Mouse (Mus musculus): ENCODE results near the gene Tas2r114. TPM values are rescaled to one million over a fixed set of nuclear protein-coding genes. Genes with fewer than 3 reads are reported as not detected.

Tas2r114 gene
- not detected for total RNA-seq (2021)
- long read RNA-seq, experiment 1 = 0 reads
- long read RNA-seq, experiment 2 = 0 reads

DNA sequence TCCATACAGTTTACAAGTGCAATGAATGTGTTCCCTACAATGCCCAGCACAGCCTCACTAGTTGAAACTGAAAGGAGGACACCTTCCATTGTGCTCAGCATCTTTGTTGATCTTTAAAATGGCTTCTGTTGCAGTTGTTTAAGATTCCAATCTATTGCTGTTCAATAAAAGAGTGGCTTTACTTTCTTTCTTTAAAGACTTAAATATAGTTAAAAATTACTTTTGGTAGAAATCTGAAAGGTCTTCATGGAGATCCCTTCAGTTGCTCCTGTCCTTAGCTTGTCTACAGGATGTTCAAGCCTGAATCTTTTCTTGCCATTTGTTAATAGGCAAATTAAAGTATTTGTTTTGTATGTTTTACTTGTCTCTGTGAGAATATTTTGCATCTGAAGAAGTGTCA lies at the start of gene Tas2r114:
TSS of gene Tas2r114 (minus strand) at position 101 of the 400 bp plus-strand sequence.
- no peak for TF ChIP-seq CTCF (IDR thresholded peaks at IDR 0.05)
- DNase-seq (ENCODE audit: extremely low spot score in 1 of 2, low spot score in 2 of 2) = no peak
- Histone ChIP-seq H3K4me3 (no peak within 1 kb of the TSS), H3K27ac (no peak within 1 kb of the TSS)
- intact Hi-C loops (cut with DNase I) = no loop called here

DNA sequence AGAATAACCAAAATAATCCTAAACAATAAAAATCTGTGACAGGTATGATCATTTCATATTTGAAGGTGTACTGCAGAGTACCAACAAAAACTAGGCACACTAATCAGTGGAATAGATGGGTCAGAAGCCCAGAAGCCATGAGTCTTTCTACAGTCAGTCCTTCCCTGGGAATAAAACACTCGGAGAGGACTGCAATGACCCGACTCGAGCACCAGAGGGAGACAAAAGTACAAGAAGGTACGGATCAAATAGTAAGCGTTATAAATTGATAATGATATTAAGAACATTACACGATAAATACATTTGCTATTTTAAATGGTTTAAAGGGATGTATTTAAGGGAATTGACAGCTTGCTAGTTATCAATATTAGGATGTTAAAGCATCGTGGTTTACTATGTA lies 22.9 kb upstream of the Tas2r114 start:
- Histone ChIP-seq H3K4me3 (no peak overlapping the region), H3K27ac (no peak overlapping the region)
- intact Hi-C loops (cut with DNase I) = no loop called here
- no peak for TF ChIP-seq CTCF (IDR thresholded peaks at IDR 0.05)
- DNase-seq (ENCODE audit: extremely low spot score in 1 of 2, low spot score in 2 of 2) = no peak

DNA sequence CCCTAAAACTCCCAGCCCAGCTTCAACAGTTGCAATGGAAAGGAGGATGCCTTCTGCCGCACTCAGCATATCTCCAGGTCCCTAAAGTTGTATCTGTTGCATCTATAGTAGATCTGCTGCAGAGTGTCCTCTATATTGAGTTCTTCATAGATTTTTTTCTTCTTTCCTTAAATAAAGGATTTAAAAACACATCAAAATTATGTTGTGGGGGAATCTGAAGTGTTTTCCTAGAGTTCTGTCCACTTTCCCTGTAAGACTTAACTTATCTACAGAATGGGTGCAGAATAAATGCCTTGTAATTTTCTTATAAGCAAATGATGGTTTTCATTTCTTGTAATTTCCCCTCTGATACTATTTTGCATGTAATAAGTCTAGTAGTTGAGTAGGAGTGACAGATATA lies 2.5 kb downstream of the Tas2r114 start, which contains the start of gene Tas2r105:
TSS of gene Tas2r105 (minus strand) at position 101 of the 400 bp plus-strand sequence.
- H3K4me3 ChIP-seq = no peak within 1 kb of the TSS
- DNase-seq (ENCODE audit: extremely low spot score in 1 of 2, low spot score in 2 of 2) = no peak
- TF ChIP-seq CTCF (IDR thresholded peaks at IDR 0.05) = no peak
- H3K27ac ChIP-seq = no peak within 1 kb of the TSS
- intact Hi-C loops (cut with DNase I) = no loop called here

DNA sequence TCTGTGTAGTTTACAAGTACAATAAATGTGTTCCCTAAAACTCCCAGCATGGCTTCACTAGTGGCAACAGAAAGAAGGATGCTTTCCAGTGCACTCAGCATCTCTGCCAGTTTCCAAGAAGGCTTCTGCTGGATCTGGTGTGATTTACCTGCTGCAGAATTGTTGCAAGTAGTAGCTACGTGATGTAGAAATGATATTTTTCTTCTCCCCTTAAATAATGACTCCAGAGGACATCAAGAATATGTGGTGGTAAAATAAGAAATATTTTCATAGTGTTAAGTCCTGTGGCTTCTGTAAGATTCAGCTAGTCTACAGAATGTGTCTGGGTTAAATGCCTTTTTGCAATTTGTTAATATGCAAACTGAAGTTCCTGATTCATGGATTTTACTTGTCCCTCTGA lies 4.2 kb downstream of the Tas2r114 start, which contains the start of gene Tas2r104:
TSS of gene Tas2r104 (minus strand) at position 101 of the 400 bp plus-strand sequence.
- H3K4me3 ChIP-seq = no peak within 1 kb of the TSS
- H3K27ac ChIP-seq = no peak within 1 kb of the TSS
- TF ChIP-seq CTCF (IDR thresholded peaks at IDR 0.05) = no peak
- intact Hi-C loops (cut with DNase I) = no loop called here
- DNase-seq (ENCODE audit: extremely low spot score in 1 of 2, low spot score in 2 of 2) = no peak

DNA sequence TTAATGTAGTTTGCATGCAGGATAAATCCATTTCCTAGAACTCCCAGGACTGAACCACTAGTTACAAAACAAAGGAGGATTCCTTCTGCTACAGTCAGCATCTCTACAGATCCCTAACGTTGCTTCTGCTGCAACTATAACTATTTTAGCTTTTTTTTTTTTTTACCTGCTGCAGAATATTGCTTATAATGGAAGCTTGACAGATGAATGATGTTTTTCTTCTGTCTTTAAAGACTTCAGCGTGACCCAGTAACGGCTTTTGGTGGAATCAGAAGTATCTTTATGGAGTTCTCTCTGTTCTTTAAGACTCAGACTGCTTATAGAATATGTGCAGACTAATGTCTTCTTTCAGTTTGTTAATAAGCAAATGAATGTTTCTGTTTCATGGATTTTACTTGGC lies 11.1 kb downstream of the Tas2r114 start, which contains the start of gene Tas2r106:
TSS of gene Tas2r106 (minus strand) at position 101 of the 400 bp plus-strand sequence.
- no peak for DNase-seq (ENCODE audit: extremely low spot score in 1 of 2, low spot score in 2 of 2)
- Histone ChIP-seq H3K4me3 (no peak within 1 kb of the TSS), H3K27ac (no peak within 1 kb of the TSS)
- intact Hi-C loops (cut with DNase I) = no loop called here
- TF ChIP-seq CTCF (IDR thresholded peaks at IDR 0.05) = no peak

DNA sequence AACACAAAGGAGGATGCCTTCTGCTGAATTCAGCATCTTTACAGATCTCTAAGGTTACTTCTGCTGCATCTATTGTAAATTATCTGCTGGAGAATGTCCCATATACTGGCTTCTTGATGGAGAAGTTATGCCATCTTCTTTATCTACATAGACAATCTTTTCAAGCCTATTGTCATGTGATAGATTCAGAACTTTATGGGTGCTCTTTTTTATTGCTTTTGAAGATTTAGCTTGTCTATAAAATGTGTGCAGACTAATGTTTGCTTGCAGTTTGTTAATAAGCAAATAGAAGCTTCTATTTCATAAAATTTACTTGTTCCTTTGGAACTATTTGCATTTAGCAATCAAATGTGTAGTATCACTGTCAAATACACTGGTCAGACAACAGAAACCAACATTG lies 29.8 kb downstream of the Tas2r114 start, which contains the start of gene Tas2r107:
TSS of gene Tas2r107 (minus strand) at position 101 of the 400 bp plus-strand sequence.
- H3K4me3 ChIP-seq = no peak within 1 kb of the TSS
- no peak for DNase-seq (ENCODE audit: extremely low spot score in 1 of 2, low spot score in 2 of 2)
- no peak for TF ChIP-seq CTCF (IDR thresholded peaks at IDR 0.05)
- intact Hi-C loops (cut with DNase I) = no loop called here
- H3K27ac ChIP-seq = no peak within 1 kb of the TSS

Other genes with a start within 250 kb of the Tas2r114 start
- not detected for gene 5430401F13Rik, start 203.7 kb downstream of the Tas2r114 start, total RNA-seq (2021)
- not detected for gene Gm6619, start 203.7 kb downstream of the Tas2r114 start, total RNA-seq (2021)
- gene Tas2r130, start 59.2 kb downstream of the Tas2r114 start, total RNA-seq (2021) = not detected
- gene Tas2r107, start 29.9 kb downstream of the Tas2r114 start, total RNA-seq (2021) = not detected
- not detected for gene Tas2r106, start 11.2 kb downstream of the Tas2r114 start, total RNA-seq (2021)
- not detected for gene Tas2r104, start 4.3 kb downstream of the Tas2r114 start, total RNA-seq (2021)
- gene Tas2r105, start 2.6 kb downstream of the Tas2r114 start, total RNA-seq (2021) = not detected

All from left cerebral cortex, adult 2 months (tissue).